Mouse (Mus musculus): ENCODE data around the gene Srgap2.
"Not testable (repeated sequence)": the region's sequence is repeated elsewhere in the genome, so short reads cannot be mapped to it uniquely, and the experiment has no call there.

The Srgap2 gene

GRCm38 (mm10) chr1:131527281-131528080 is at the start of gene Srgap2, which contains the start of gene Fam72a:
TSS of gene Srgap2 (minus strand) at chr1:131527352.
TSS of gene Fam72a (plus strand) at chr1:131527903.
- peak; percentile 99 to 100 for DNase-seq (ENCODE audit: low spot score in 2 of 2)

- DNase-seq (ENCODE audit: low spot score in 2 of 2), result no peak
These were observed 46.6 kb upstream of the Srgap2 start for GRCm38 (mm10) chr1:131573721-131574120.

- no peak for DNase-seq (ENCODE audit: low spot score in 2 of 2)
These were observed 43.2 kb upstream of the Srgap2 start for GRCm38 (mm10) chr1:131570391-131570790.

- DNase-seq (ENCODE audit: low spot score in 2 of 2), result no peak
These were observed 42.6 kb upstream of the Srgap2 start for GRCm38 (mm10) chr1:131569721-131570120.

GRCm38 (mm10) chr1:131566056-131566455 is 38.9 kb upstream of the Srgap2 start:
- DNase-seq (ENCODE audit: low spot score in 2 of 2), result not testable (repeated sequence)

- DNase-seq (ENCODE audit: low spot score in 2 of 2), result no peak
These were observed 34.9 kb upstream of the Srgap2 start for GRCm38 (mm10) chr1:131562081-131562480.

- DNase-seq (ENCODE audit: low spot score in 2 of 2), result no peak
These were observed 33.3 kb upstream of the Srgap2 start for GRCm38 (mm10) chr1:131560500-131560899.

- DNase-seq (ENCODE audit: low spot score in 2 of 2), result peak; percentile 72 to 82
These were observed 28.1 kb upstream of the Srgap2 start for GRCm38 (mm10) chr1:131555042-131555812.

GRCm38 (mm10) chr1:131553428-131553827 is 26.3 kb upstream of the Srgap2 start:
- DNase-seq (ENCODE audit: low spot score in 2 of 2), result no peak

- no peak for DNase-seq (ENCODE audit: low spot score in 2 of 2)
These were observed 24.8 kb upstream of the Srgap2 start for GRCm38 (mm10) chr1:131551956-131552355.

- peak; percentile 47 to 53 for DNase-seq (ENCODE audit: low spot score in 2 of 2)
These were observed 21.6 kb upstream of the Srgap2 start for GRCm38 (mm10) chr1:131548494-131549365.

- peak; percentile 41 to 69 for DNase-seq (ENCODE audit: low spot score in 2 of 2)
These were observed 19.9 kb upstream of the Srgap2 start for GRCm38 (mm10) chr1:131546798-131547690.

- DNase-seq (ENCODE audit: low spot score in 2 of 2), result no peak
These were observed 16.9 kb upstream of the Srgap2 start for GRCm38 (mm10) chr1:131543886-131544565.

- DNase-seq (ENCODE audit: low spot score in 2 of 2), result no peak
These were observed 14.8 kb upstream of the Srgap2 start for GRCm38 (mm10) chr1:131541903-131542302.

- peak in 1 of 2 experiments; percentile 28 for DNase-seq (ENCODE audit: low spot score in 2 of 2)
These were observed 14.3 kb upstream of the Srgap2 start for GRCm38 (mm10) chr1:131541431-131541830.

GRCm38 (mm10) chr1:131540795-131541194 is 13.6 kb upstream of the Srgap2 start:
- DNase-seq (ENCODE audit: low spot score in 2 of 2), result no peak

- no peak for DNase-seq (ENCODE audit: low spot score in 2 of 2)
These were observed 12.6 kb upstream of the Srgap2 start for GRCm38 (mm10) chr1:131539771-131540170.

- no peak for DNase-seq (ENCODE audit: low spot score in 2 of 2)
These were observed 1.5 kb upstream of the Srgap2 start for GRCm38 (mm10) chr1:131528561-131529166.

GRCm38 (mm10) chr1:131528081-131528507 is 942 bp upstream of the Srgap2 start:
- DNase-seq (ENCODE audit: low spot score in 2 of 2), result peak; percentile 61 to 75
